ENCODE assay signal across 7 mouse cellular contexts in the genomic region with DNA sequence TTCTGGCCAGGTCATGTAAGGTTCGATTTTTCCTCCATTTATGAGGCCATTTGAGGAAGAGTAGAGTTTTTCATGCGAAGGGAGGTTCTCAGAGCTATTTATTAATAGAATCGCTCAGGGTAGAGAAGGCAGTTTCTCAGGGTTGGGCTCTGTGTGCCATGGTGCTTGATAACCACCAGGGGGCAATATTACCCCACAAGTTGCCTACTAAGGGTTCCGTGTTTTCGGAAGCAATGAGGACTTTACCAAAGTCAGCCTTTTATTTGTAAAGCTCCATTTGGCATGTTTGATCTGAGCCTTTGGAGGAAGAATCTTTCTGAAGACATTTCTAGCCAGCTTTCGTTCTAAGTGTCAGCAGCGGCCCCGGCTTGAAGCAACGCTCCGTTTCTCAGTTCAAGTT. TPM values are rescaled to one million over a fixed set of nuclear protein-coding genes. Genes with fewer than 3 reads are reported as not detected.
DNase-seq lines count a peak whose midpoint lies in the region; ATAC-seq and TF ChIP-seq lines count a peak whose summit lies in the region.

No protein-coding gene starts in this region.

- peaks cover 19% of the 10 kb centered on the region; the same call in 1 of the 2 replicates for H3K4me1 ChIP-seq in forebrain, embryonic 12.5 days
- H3K4me1 ChIP-seq in intestine, postnatal 0 days (replicated peaks; ENCODE audit: control insufficient read depth, insufficient read depth, low read length): no peaks in the 10 kb centered on the region
- H3K4me1 ChIP-seq in lung, embryonic 14.5 days (ENCODE audit: insufficient read depth): no peaks in the 10 kb centered on the region

- TF ChIP-seq CTCF in intestine, postnatal 0 days (IDR thresholded peaks at IDR 0.05; ENCODE audit: low read depth): peak; percentile 89
- peak; percentile 92 for TF ChIP-seq CTCF in lung, embryonic 14.5 days (IDR thresholded peaks at IDR 0.05; ENCODE audit: low read depth)

- no peak overlapping the region for H3K27ac ChIP-seq in forebrain, embryonic 12.5 days
- H3K27ac ChIP-seq in intestine, postnatal 0 days (ENCODE audit: low read depth, low read length): no peak overlapping the region
- no peak overlapping the region for H3K27ac ChIP-seq in lung, embryonic 14.5 days (ENCODE audit: low read depth)

- 55% methylated on average over 10 of the region's 10 CpGs for WGBS in forebrain, embryonic 12.5 days
- 45% methylated on average over 10 of the region's 10 CpGs for WGBS in intestine, postnatal 0 days
- 41% methylated on average over 10 of the region's 10 CpGs for WGBS in lung, embryonic 14.5 days

- H3K4me3 ChIP-seq in forebrain, embryonic 12.5 days (replicated peaks): no peak overlapping the region
- H3K4me3 ChIP-seq in intestine, postnatal 0 days (ENCODE audit: low read depth, low read length): no peak overlapping the region
- no peak overlapping the region for H3K4me3 ChIP-seq in lung, embryonic 14.5 days (ENCODE audit: low read depth, low read length)

- no peaks in the 10 kb centered on the region for H3K9me3 ChIP-seq in forebrain, embryonic 12.5 days
- H3K9me3 ChIP-seq in intestine, postnatal 0 days (ENCODE audit: control insufficient read depth): no peaks in the 10 kb centered on the region
- H3K9me3 ChIP-seq in lung, embryonic 14.5 days (ENCODE audit: low read depth, low read length): no peaks in the 10 kb centered on the region

- peak; percentile 63 for ATAC-seq in forebrain, embryonic 12.5 days (ENCODE audit: low FRiP score)
- peak; percentile 68 for ATAC-seq in intestine, postnatal 0 days
- ATAC-seq in lung, embryonic 14.5 days (ENCODE audit: insufficient read depth): peak; percentile 65; the same call in 1 of the 2 replicates

- H3K9ac ChIP-seq in forebrain, embryonic 12.5 days: no peak overlapping the region
- no peak overlapping the region for H3K9ac ChIP-seq in intestine, postnatal 0 days (ENCODE audit: low read depth, low read length)
- no peak overlapping the region for H3K9ac ChIP-seq in lung, embryonic 14.5 days

- peaks cover 44% of the 10 kb centered on the region for H3K36me3 ChIP-seq in forebrain, embryonic 12.5 days (replicated peaks)
- peaks cover 23% of the 10 kb centered on the region for H3K36me3 ChIP-seq in intestine, postnatal 0 days (ENCODE audit: control insufficient read depth, insufficient read depth)
- peaks cover 10% of the 10 kb centered on the region; the same call in 1 of the 2 replicates for H3K36me3 ChIP-seq in lung, embryonic 14.5 days (ENCODE audit: insufficient read depth)

- H3K27me3 ChIP-seq in forebrain, embryonic 12.5 days: no peaks in the 10 kb centered on the region
- H3K27me3 ChIP-seq in intestine, postnatal 0 days (replicated peaks; ENCODE audit: control insufficient read depth, insufficient read depth, low read length): no peaks in the 10 kb centered on the region
- no peaks in the 10 kb centered on the region for H3K27me3 ChIP-seq in lung, embryonic 14.5 days (ENCODE audit: insufficient read depth, low read length)

- no peak overlapping the region for H3K4me2 ChIP-seq in forebrain, embryonic 12.5 days
- H3K4me2 ChIP-seq in intestine, postnatal 0 days (replicated peaks; ENCODE audit: low read depth): no peak overlapping the region
- H3K4me2 ChIP-seq in lung, embryonic 14.5 days: no peak overlapping the region

- DNase-seq in 3T3-L1 (ENCODE audit: low read depth, low spot score): peak; percentile 83
- peak; percentile 61 to 65 for DNase-seq in B cell, adult 2 months
- DNase-seq in c-Kit-negative CD71-positive TER-119-positive erythroid progenitor cells, embryonic 14.5 days (ENCODE audit: low read depth, low spot score): peak; percentile 16
- DNase-seq in lung, embryonic 14.5 days: peak; percentile 90
- DNase-seq in retina, postnatal 1 day: peak; percentile 69

RNA-seq across cellular contexts. Expression of a gene that starts 16.0 kb away (rescaled TPM):
- not detected in 2 replicates for polyA plus RNA-seq in forebrain, embryonic 12.5 days (2016; fragmentation: Nextera tagmentation; extraction: Ambion mirVana)
- polyA plus RNA-seq in intestine, postnatal 0 days (2015; fragmentation: Nextera tagmentation; extraction: Ambion mirVana): 0.03 TPM in 2 replicates
- polyA plus RNA-seq in lung, embryonic 14.5 days (2014; fragmentation: Nextera tagmentation; extraction: Ambion mirVana): 0.03 TPM in 1 of 2 replicates, not detected in the other

RNA-seq across cellular contexts. Expression of a gene that starts 24.1 kb away (rescaled TPM):
- polyA plus RNA-seq in forebrain, embryonic 12.5 days (2016; fragmentation: Nextera tagmentation; extraction: Ambion mirVana): 4.6 and 6.2 TPM in 2 replicates
- 1.2 and 1.5 TPM in 2 replicates for polyA plus RNA-seq in intestine, postnatal 0 days (2015; fragmentation: Nextera tagmentation; extraction: Ambion mirVana)
- 9.4 and 10.6 TPM in 2 replicates for polyA plus RNA-seq in lung, embryonic 14.5 days (2014; fragmentation: Nextera tagmentation; extraction: Ambion mirVana)

RNA-seq across cellular contexts. Expression of a gene that starts 45.2 kb away (rescaled TPM):
- polyA plus RNA-seq in forebrain, embryonic 12.5 days (2016; fragmentation: Nextera tagmentation; extraction: Ambion mirVana): 13.6 and 13.7 TPM in 2 replicates
- polyA plus RNA-seq in intestine, postnatal 0 days (2015; fragmentation: Nextera tagmentation; extraction: Ambion mirVana): 4.9 and 5.1 TPM in 2 replicates
- polyA plus RNA-seq in lung, embryonic 14.5 days (2014; fragmentation: Nextera tagmentation; extraction: Ambion mirVana): 7.3 TPM in 2 replicates

Comparison
In these comparisons a context has a peak if more than half of its experiments do, and no peak if none do; other contexts are left out.
1. DNase-seq: peak in every context shown above with its lines; median percentile 90 in lung, embryonic 14.5 days; 83 in 3T3-L1; 69 in retina, postnatal 1 day; 63 in B cell, adult 2 months; 16 in c-Kit-negative CD71-positive TER-119-positive erythroid progenitor cells, embryonic 14.5 days.